Mouse (Mus musculus) CH12.LX (cell line): ENCODE measurements around the gene Tead1.

Experiments
- CHD1 ChIP-seq: IDR thresholded peaks from 2 replicates; pipeline ENCODE4 v1.6.1; 2012; ENCODE audit warnings: low read depth, low read length, improper control_type of control experiment, inconsistent platforms
- CTCF ChIP-seq, 2 experiments: IDR thresholded peaks in 1 of 2; conservative IDR thresholded peaks in 1 of 2; 2 replicates each; pipeline ENCODE4 v1.5.1; 2011 to 2012; ENCODE audit warnings: low read depth in 2 of 2, low read length in 2 of 2, improper control_type of control experiment in 1 of 2, inconsistent platforms in 1 of 2, mild to moderate bottlenecking in 1 of 2, moderate library complexity in 1 of 2
- E2F4 ChIP-seq: IDR thresholded peaks from 2 replicates; pipeline ENCODE4 v1.6.1; 2011; ENCODE audit warnings: low read depth, low read length, improper control_type of control experiment; ENCODE audit not compliant: insufficient replicate concordance
- IRF4 ChIP-seq: IDR thresholded peaks from 2 replicates; pipeline ENCODE4 v1.6.1; 2014; ENCODE audit warnings: low read depth, mild to moderate bottlenecking, inconsistent platforms, low read length, improper control_type of control experiment
- JUN ChIP-seq: IDR thresholded peaks from 2 replicates; pipeline ENCODE4 v1.6.1; 2011; ENCODE audit warnings: low read depth, mild to moderate bottlenecking, low read length, improper control_type of control experiment, moderate library complexity; ENCODE audit not compliant: insufficient read depth
- MAZ ChIP-seq: IDR thresholded peaks from 2 replicates; pipeline ENCODE4 v1.6.1; 2012; ENCODE audit warnings: low read depth, mild to moderate bottlenecking, inconsistent platforms, low read length, improper control_type of control experiment, moderate library complexity
- MYC ChIP-seq: IDR thresholded peaks from 2 replicates; pipeline ENCODE4 v1.6.1; 2011; ENCODE audit warnings: low read depth, mild to moderate bottlenecking, improper control_type of control experiment, low read length
- SIN3A ChIP-seq: IDR thresholded peaks from 2 replicates; pipeline ENCODE4 v1.6.1; 2012; ENCODE audit warnings: low read length, improper control_type of control experiment, inconsistent platforms

- TF ChIP-seq CTCF (conservative IDR thresholded peaks at IDR 0.05 in 1 of 2, IDR thresholded peaks at IDR 0.05 in 1 of 2; ENCODE audit: low read depth in 2 of 2, low read length in 2 of 2) (no peak), SIN3A (no peak), JUN (no peak), MYC (no peak), IRF4 (no peak), E2F4 (no peak), MAZ (no peak), CHD1 (no peak)
Observed at GRCm38 (mm10) chr7:112658939-112659338, 20.2 kb upstream of the Tead1 start.
